Mouse (Mus musculus): ENCODE results near the gene Shox2. TPM values are rescaled to one million over a fixed set of nuclear protein-coding genes. Genes with fewer than 3 reads are reported as not detected.

Shox2 gene
- polyA plus RNA-seq, 1 experiment from 2014 or later: 6.8 TPM

DNA sequence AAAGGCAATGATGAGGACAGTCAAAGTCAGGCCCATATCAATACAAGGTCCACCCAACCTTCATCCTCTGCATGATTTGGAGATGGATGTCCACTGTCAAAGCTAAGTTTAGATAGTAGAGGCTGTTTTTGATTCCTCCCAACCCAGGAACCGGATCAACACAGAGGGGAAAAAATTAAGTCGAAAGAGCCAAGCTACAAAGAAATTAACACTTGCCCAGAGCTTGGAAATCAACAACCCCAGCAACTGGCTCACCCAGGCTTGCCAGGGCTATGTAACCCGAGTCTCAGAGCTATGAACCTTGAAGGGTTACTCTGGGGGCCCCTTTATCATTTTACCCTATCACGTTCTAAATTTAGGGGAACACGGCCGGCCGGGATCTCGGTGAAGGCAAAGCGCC lies 2.1 kb downstream of the Shox2 start:
- Histone ChIP-seq H3K4me3 (ENCODE audit: low read depth, low read length) (peak overlapping the region; percentile 21; the same call in 1 of the 2 replicates), H3K4me2 (ENCODE audit: low read length) (no peak overlapping the region), H3K36me3 (ENCODE audit: control insufficient read depth, insufficient read depth, low read length) (no peaks in the 10 kb centered on the region), H3K27ac (ENCODE audit: low read depth, low read length) (no peak overlapping the region), H3K9me3 (replicated peaks; ENCODE audit: control insufficient read depth, low read length) (no peaks in the 10 kb centered on the region), H3K9ac (ENCODE audit: low read length) (no peak overlapping the region; the same call in 1 of the 2 replicates), H3K27me3 (replicated peaks; ENCODE audit: control insufficient read depth, insufficient read depth, low read length) (peaks cover 80% of the 10 kb centered on the region), H3K4me1 (ENCODE audit: control insufficient read depth, insufficient read depth, low read length) (no peaks in the 10 kb centered on the region; the same call in 1 of the 2 replicates)
- WGBS: 2% methylated on average over 9 of the region's 9 CpGs
- ATAC-seq (no peak), DNase-seq (ENCODE audit: low spot score) (no peak)

DNA sequence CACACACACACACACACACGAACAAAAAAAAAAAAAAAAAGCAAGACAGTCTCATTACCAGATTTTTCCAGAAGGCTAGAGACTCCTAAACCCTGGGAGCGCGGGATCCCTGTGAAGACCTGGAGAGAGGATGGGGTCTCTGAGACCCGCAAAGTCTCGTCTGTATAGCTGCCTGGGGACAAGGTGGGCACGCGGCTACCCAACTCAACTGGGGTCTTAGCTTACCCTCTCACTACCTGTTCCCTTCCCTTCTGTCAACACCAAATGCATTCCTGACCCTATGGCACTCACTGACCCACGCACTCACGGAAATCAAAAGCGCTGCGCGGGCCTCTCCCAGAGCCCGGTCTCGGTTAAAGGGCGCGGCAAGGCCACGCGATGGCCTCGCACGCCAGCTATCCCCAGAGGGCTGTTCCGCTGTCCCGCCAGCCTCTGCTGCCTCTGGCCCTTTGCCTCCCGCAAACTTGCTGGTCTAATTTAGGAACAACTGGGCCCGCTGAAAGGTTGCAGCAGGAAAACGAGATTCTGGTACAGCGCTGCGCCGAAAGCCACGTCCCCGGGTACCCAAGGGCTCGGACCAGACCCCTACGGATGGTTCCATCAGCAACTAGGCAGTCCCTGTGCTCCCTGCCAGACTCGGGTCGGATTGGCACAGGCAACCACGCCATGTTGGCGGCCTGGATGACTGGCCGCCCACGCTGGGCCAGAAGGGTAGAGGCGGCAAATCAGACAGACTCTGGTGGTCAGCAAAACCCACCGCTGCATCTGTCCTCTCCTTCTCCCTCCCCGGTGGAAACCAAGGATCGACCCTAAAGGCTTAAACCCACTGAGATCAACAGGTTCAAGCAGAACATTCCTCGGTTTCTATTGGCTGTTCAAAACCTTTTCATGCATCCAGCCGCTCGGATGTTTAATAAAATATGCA lies 2.9 kb downstream of the Shox2 start:
- no peaks in the 10 kb centered on the region for H3K36me3 ChIP-seq (ENCODE audit: control insufficient read depth, insufficient read depth, low read length)
- WGBS: under 1% methylated on average over 44 of the region's 45 CpGs
- H3K4me1 ChIP-seq (ENCODE audit: control insufficient read depth, insufficient read depth, low read length): peaks cover under 1% of the 10 kb centered on the region
- peak overlapping the region; percentile 24; the same call in 1 of the 2 replicates for H3K4me2 ChIP-seq (ENCODE audit: low read length)
- no peaks in the 10 kb centered on the region for H3K9me3 ChIP-seq (replicated peaks; ENCODE audit: control insufficient read depth, low read length)
- DNase-seq (ENCODE audit: low spot score): no peak
- H3K27me3 ChIP-seq (replicated peaks; ENCODE audit: control insufficient read depth, insufficient read depth, low read length): peaks cover 80% of the 10 kb centered on the region
- peak overlapping the region; percentile 26 for H3K9ac ChIP-seq (ENCODE audit: low read length)
- no peak overlapping the region for H3K27ac ChIP-seq (ENCODE audit: low read depth, low read length)
- H3K4me3 ChIP-seq (ENCODE audit: low read depth, low read length): peak overlapping the region; percentile 21
- ATAC-seq: no peak

DNA sequence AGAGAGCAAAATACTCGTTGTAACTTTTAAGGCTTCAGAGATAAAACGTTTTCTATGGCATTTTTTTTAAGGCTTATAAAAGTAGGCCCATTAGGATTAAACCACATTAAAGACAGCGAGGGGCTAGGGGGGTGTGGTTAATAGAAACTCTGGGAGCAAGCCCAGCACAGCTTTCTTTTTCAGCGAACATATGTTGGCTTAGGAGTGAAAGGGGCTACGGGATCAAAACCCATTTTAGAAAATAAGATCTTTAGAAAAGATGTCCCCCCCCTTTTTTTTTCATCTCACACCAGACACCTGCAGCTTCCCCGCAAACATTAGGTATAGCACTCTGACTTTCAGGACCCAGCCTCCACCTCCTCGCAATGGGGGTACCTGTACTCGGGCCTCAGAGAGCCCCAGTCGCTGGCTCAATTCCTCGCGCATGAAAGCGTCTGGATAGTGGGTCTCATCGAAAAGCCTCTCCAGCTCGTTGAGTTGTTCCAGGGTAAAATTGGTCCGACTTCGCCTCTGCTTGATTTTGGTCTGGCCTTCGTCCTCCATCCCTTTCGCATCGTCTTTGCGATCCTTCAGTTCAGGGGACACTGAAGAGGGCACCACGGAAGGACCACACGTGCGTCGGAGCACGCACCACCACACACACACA lies 3.6 kb downstream of the Shox2 start:
- H3K9ac ChIP-seq (ENCODE audit: low read length): no peak overlapping the region
- under 1% methylated on average over 24 of the region's 25 CpGs for WGBS
- H3K4me3 ChIP-seq (ENCODE audit: low read depth, low read length): 0 out of 2 replicates have a peak overlapping the region, but pooled peaks have one; percentile 8
- H3K4me2 ChIP-seq (ENCODE audit: low read length): no peak overlapping the region
- H3K27ac ChIP-seq (ENCODE audit: low read depth, low read length): no peak overlapping the region
- no peaks in the 10 kb centered on the region for H3K36me3 ChIP-seq (ENCODE audit: control insufficient read depth, insufficient read depth, low read length)
- H3K9me3 ChIP-seq (replicated peaks; ENCODE audit: control insufficient read depth, low read length): no peaks in the 10 kb centered on the region
- H3K27me3 ChIP-seq (replicated peaks; ENCODE audit: control insufficient read depth, insufficient read depth, low read length): peaks cover 85% of the 10 kb centered on the region
- DNase-seq (ENCODE audit: low spot score): no peak
- no peak for ATAC-seq
- H3K4me1 ChIP-seq (ENCODE audit: control insufficient read depth, insufficient read depth, low read length): peaks cover 6% of the 10 kb centered on the region

DNA sequence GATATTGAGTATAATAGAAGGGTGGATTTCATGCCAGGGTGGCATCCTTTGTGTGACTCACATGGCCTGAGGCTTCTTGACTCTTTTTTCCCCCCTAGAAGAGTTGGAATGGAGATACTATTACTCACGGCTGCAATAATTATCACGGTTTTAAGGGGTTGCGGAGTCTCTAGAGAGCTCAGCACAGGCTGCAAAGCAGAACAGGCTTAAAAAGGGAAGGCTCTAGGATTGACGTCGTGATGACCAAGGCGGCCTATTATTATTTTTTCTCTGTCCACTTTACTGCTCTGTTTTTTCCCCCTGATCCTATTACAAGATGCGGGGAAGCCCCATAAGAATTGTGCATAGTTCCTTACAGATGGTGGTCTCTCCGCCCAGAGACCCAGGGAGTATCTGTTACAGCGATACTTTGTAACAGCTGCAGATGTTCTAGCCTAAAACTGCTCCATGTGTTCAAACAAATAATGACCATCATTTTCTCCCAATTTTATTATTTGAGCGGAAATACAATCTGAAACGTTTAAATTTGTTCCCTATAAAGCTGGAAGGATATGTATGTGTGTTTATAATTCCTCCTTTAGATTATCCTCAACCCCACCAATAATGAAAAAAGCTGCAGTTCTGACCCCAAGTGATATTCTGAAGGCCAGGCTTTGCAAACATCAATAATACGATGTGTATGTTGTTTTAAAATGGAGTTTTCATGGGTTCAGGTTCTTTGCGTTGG lies 4.5 kb downstream of the Shox2 start:
- ATAC-seq: no peak
- no peak for DNase-seq (ENCODE audit: low spot score)
- H3K9ac ChIP-seq (ENCODE audit: low read length): no peak overlapping the region

DNA sequence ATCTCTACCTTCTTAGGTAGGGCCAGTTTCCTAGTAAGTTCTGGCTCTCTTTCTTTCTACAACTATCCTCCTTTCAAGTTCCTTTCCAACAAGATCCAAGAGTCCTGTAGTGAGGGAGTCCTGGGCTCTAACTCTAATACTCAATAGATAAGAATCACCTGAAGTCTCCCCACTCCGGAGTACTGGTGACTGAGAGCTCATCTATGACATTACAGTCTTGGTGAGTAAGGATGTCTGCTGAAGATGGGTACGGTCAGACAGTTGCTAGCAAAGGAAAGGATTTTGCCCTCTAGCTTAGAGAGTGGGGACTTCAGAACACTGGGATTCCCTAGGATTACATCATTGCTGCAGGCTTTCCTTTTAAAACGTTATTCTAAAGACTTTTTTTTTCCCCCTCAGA lies 7.1 kb downstream of the Shox2 start:
- ATAC-seq: no peak
- no peak overlapping the region for H3K4me2 ChIP-seq (ENCODE audit: low read length)

More for the DNA sequence above, 4.5 kb downstream of the Shox2 start:
- H3K4me2 ChIP-seq (ENCODE audit: low read length): no peak overlapping the region
- H3K27ac ChIP-seq (ENCODE audit: low read depth, low read length): no peak overlapping the region
- no peak overlapping the region for H3K4me3 ChIP-seq (ENCODE audit: low read depth, low read length)
- 3% methylated on average over 13 of the region's 13 CpGs for WGBS
- peaks cover 6% of the 10 kb centered on the region for H3K4me1 ChIP-seq (ENCODE audit: control insufficient read depth, insufficient read depth, low read length)
- no peaks in the 10 kb centered on the region for H3K36me3 ChIP-seq (ENCODE audit: control insufficient read depth, insufficient read depth, low read length)
- H3K27me3 ChIP-seq (replicated peaks; ENCODE audit: control insufficient read depth, insufficient read depth, low read length): peaks cover 83% of the 10 kb centered on the region
- no peaks in the 10 kb centered on the region for H3K9me3 ChIP-seq (replicated peaks; ENCODE audit: control insufficient read depth, low read length)

DNA sequence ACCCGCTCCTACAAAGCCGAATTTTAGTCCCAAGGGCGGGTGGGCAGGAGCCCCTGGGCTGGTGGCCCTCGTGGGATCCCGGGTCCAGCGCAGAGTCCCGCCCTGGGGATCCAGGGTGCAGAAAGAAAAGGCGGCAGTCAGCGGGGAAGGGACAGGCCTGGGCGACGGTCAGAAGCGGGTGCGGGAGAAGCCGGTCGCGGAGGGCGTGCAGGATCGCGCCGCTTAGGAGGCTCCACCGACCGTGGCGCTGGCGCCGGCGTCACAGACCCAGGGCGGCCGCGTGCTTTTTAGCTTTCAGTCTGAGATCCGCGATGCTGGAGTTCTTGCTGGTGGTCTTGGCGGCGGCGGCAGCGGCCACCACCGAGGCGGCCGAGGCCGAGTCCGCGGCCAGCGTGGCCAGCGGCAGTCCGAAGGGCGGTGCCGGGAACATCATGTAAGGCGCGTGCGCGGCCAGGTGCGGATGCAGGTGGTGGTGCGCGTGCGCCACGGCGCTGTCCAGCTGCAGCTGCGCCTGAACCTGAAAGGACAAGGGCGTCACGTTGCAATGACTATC lies 8.1 kb downstream of the Shox2 start:
- Histone ChIP-seq H3K27me3 (replicated peaks; ENCODE audit: control insufficient read depth, insufficient read depth, low read length) (peaks cover 76% of the 10 kb centered on the region), H3K4me1 (ENCODE audit: control insufficient read depth, insufficient read depth, low read length) (peaks cover 10% of the 10 kb centered on the region), H3K36me3 (ENCODE audit: control insufficient read depth, insufficient read depth, low read length) (no peaks in the 10 kb centered on the region), H3K9ac (ENCODE audit: low read length) (peak overlapping the region; percentile 48), H3K27ac (ENCODE audit: low read depth, low read length) (no peak overlapping the region), H3K4me2 (ENCODE audit: low read length) (peak overlapping the region; percentile 56), H3K4me3 (ENCODE audit: low read depth, low read length) (peak overlapping the region; percentile 34), H3K9me3 (replicated peaks; ENCODE audit: control insufficient read depth, low read length) (no peaks in the 10 kb centered on the region)
- ATAC-seq: peak; percentile 68
- WGBS: under 1% methylated on average over 59 of the region's 59 CpGs
- no peak for DNase-seq (ENCODE audit: low spot score)

More for the DNA sequence above, 7.1 kb downstream of the Shox2 start:
- WGBS: 7% methylated on average over 3 of the region's 3 CpGs
- Histone ChIP-seq H3K36me3 (ENCODE audit: control insufficient read depth, insufficient read depth, low read length) (no peaks in the 10 kb centered on the region), H3K9ac (ENCODE audit: low read length) (no peak overlapping the region), H3K9me3 (replicated peaks; ENCODE audit: control insufficient read depth, low read length) (no peaks in the 10 kb centered on the region), H3K27ac (ENCODE audit: low read depth, low read length) (no peak overlapping the region), H3K4me1 (ENCODE audit: control insufficient read depth, insufficient read depth, low read length) (peaks cover 10% of the 10 kb centered on the region), H3K27me3 (replicated peaks; ENCODE audit: control insufficient read depth, insufficient read depth, low read length) (peaks cover 86% of the 10 kb centered on the region), H3K4me3 (ENCODE audit: low read depth, low read length) (no peak overlapping the region)
- DNase-seq (ENCODE audit: low spot score): no peak

DNA sequence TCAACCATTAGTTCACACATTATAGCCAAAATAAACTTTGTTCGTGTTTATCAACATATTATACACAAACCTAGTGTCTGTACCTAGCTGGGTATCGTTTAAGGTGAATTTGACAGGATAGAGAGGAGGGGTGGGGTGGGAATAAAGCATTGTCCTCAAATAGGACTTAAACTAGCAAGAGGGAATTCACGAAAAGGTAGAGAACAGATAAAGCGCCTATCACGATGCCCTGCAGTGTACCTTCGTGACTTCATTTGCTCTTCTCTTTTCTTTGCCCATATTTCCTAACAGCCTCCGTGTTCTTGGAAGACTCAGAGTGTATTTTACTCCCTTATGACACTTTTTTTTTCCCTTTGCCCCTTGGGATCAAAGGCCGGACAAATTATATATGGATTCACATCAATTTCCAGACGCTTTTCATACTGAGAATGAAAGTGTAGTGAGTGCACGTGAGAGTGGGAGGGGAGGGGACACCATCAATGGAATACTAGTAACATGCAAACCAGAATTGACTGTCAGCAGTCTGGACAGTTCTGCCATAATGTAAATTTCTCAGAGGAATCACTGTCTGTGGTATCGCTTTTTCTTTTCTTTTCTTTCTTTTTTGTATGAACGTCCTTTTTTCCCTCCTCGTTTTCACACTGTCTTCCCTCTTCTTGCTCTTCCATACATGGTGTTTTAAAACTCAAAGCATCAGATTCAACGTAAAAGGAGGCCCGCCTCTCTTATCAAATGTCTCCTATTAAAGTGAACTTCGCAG lies 9.2 kb downstream of the Shox2 start:
- Histone ChIP-seq H3K4me3 (ENCODE audit: low read depth, low read length) (no peak overlapping the region), H3K9ac (ENCODE audit: low read length) (no peak overlapping the region), H3K27me3 (replicated peaks; ENCODE audit: control insufficient read depth, insufficient read depth, low read length) (peaks cover 72% of the 10 kb centered on the region), H3K4me1 (ENCODE audit: control insufficient read depth, insufficient read depth, low read length) (peaks cover 10% of the 10 kb centered on the region), H3K9me3 (replicated peaks; ENCODE audit: control insufficient read depth, low read length) (no peaks in the 10 kb centered on the region), H3K4me2 (ENCODE audit: low read length) (no peak overlapping the region), H3K27ac (ENCODE audit: low read depth, low read length) (no peak overlapping the region), H3K36me3 (ENCODE audit: control insufficient read depth, insufficient read depth, low read length) (no peaks in the 10 kb centered on the region)
- ATAC-seq (no peak), DNase-seq (ENCODE audit: low spot score) (no peak)
- WGBS: 5% methylated on average over 16 of the region's 16 CpGs
